Mouse (Mus musculus) spleen, postnatal 10 days (tissue): Measurements from ENCODE around the gene Slc9a8.
A peak's percentile ranks its signal among the peaks of the same experiment; 100 is the strongest.

Experiments used
- DNase-seq, 2 experiments: peaks; one replicate each; pipeline ENCODE4 v3.0.0; 2021 to 2022; ENCODE audit warnings: low spot score in 2 of 2

Slc9a8 gene

GRCm38 (mm10) chr2:167507719-167508385 lies 86.3 kb downstream of the Slc9a8 start:
- no peak for DNase-seq

GRCm38 (mm10) chr2:167508569-167508968 lies 87.1 kb downstream of the Slc9a8 start:
- no peak for DNase-seq

- DNase-seq: no peak
These were observed 89.0 kb downstream of the Slc9a8 start for GRCm38 (mm10) chr2:167510485-167510884.

GRCm38 (mm10) chr2:167512365-167512764 lies 90.9 kb downstream of the Slc9a8 start:
- DNase-seq: no peak

- DNase-seq: no peak
These were observed 91.5 kb downstream of the Slc9a8 start for GRCm38 (mm10) chr2:167512970-167513369.

- no peak for DNase-seq
These were observed 93.1 kb downstream of the Slc9a8 start for GRCm38 (mm10) chr2:167514641-167515040.

GRCm38 (mm10) chr2:167515688-167516087 lies 94.2 kb downstream of the Slc9a8 start:
- no peak for DNase-seq

- peak in 1 of 2 experiments; percentile 55 for DNase-seq
These were observed 98.2 kb downstream of the Slc9a8 start for GRCm38 (mm10) chr2:167519606-167520252.
